Mouse (Mus musculus): ENCODE data around the gene Zgrf1. TPM values are rescaled to one million over a fixed set of nuclear protein-coding genes. Genes with fewer than 3 reads are reported as not detected.

Gene Zgrf1
- polyA plus RNA-seq, 1 experiment from 2014 or later: 8.2 TPM

- H3K4me1 ChIP-seq: no peaks in the 10 kb centered on the region
- ATAC-seq (ENCODE audit: insufficient number of reproducible peaks, low FRiP score, low TSS enrichment, low read depth): no peak
Measured at GRCm38 (mm10) chr3:127529210-127529609, 24.1 kb upstream of the Zgrf1 start.

DNA sequence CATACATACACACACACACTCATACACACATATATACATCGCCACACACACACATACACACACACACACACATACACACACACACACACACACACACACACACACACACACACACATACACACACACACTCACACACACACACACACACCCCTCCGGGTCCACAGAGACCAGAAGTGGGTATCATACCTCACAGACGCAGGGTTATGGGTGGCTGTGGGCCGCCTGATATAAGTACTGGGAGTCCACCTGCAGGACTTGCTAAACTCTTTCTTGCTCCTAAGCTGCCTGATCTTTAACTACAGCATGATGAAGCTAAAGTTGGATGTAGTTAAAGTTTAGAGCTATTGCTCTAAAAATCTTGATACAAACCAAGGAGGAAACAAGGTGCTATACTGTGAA is 23.5 kb upstream of the Zgrf1 start:
- WGBS: 76% methylated on average over 4 of the region's 4 CpGs
- no peak overlapping the region for H3K27ac ChIP-seq (replicated peaks)
- H3K27me3 ChIP-seq: no peaks in the 10 kb centered on the region
- H3K4me3 ChIP-seq (replicated peaks): no peak overlapping the region
- no peak for ATAC-seq (ENCODE audit: insufficient number of reproducible peaks, low FRiP score, low TSS enrichment, low read depth)
- no peaks in the 10 kb centered on the region for H3K4me1 ChIP-seq
- H3K9ac ChIP-seq: no peak overlapping the region
- no peaks in the 10 kb centered on the region for H3K9me3 ChIP-seq (replicated peaks)
- H3K36me3 ChIP-seq: no peaks in the 10 kb centered on the region
- no peak overlapping the region for H3K4me2 ChIP-seq (replicated peaks)

More at GRCm38 (mm10) chr3:127529210-127529609, 24.1 kb upstream of the Zgrf1 start:
- Histone ChIP-seq H3K36me3 (no peaks in the 10 kb centered on the region), H3K9ac (no peak overlapping the region), H3K4me3 (replicated peaks) (no peak overlapping the region), H3K27ac (replicated peaks) (no peak overlapping the region), H3K27me3 (no peaks in the 10 kb centered on the region), H3K4me2 (replicated peaks) (no peak overlapping the region), H3K9me3 (replicated peaks) (no peaks in the 10 kb centered on the region)
- 88% methylated on average over 3 of the region's 3 CpGs for WGBS

GRCm38 (mm10) chr3:127530293-127530692 is 23.0 kb upstream of the Zgrf1 start:
- H3K36me3 ChIP-seq: no peaks in the 10 kb centered on the region
- ATAC-seq (ENCODE audit: insufficient number of reproducible peaks, low FRiP score, low TSS enrichment, low read depth): no peak
- H3K4me1 ChIP-seq: no peaks in the 10 kb centered on the region
- H3K9me3 ChIP-seq (replicated peaks): no peaks in the 10 kb centered on the region
- H3K4me3 ChIP-seq (replicated peaks): no peak overlapping the region
- H3K9ac ChIP-seq: no peak overlapping the region
- H3K27me3 ChIP-seq: no peaks in the 10 kb centered on the region
- WGBS: 13% methylated on average over 4 of the region's 4 CpGs
- no peak overlapping the region for H3K27ac ChIP-seq (replicated peaks)
- no peak overlapping the region for H3K4me2 ChIP-seq (replicated peaks)

- no peaks in the 10 kb centered on the region for H3K4me1 ChIP-seq
- no peaks in the 10 kb centered on the region for H3K27me3 ChIP-seq
- H3K9me3 ChIP-seq (replicated peaks): no peaks in the 10 kb centered on the region
- H3K9ac ChIP-seq: no peak overlapping the region
- no peak for ATAC-seq (ENCODE audit: insufficient number of reproducible peaks, low FRiP score, low TSS enrichment, low read depth)
- H3K4me2 ChIP-seq (replicated peaks): no peak overlapping the region
- H3K36me3 ChIP-seq: peaks cover 28% of the 10 kb centered on the region
- H3K4me3 ChIP-seq (replicated peaks): no peak overlapping the region
- H3K27ac ChIP-seq (replicated peaks): no peak overlapping the region
- WGBS: 62% methylated on average over 6 of the region's 6 CpGs
Measured at GRCm38 (mm10) chr3:127539193-127539592, 14.1 kb upstream of the Zgrf1 start.

- Histone ChIP-seq H3K27me3 (no peaks in the 10 kb centered on the region), H3K27ac (replicated peaks) (no peak overlapping the region), H3K9me3 (replicated peaks) (no peaks in the 10 kb centered on the region), H3K4me3 (replicated peaks) (no peak overlapping the region), H3K9ac (no peak overlapping the region), H3K36me3 (peaks cover 47% of the 10 kb centered on the region), H3K4me1 (no peaks in the 10 kb centered on the region), H3K4me2 (replicated peaks) (no peak overlapping the region)
- WGBS: 83% methylated on average over 4 of the region's 4 CpGs
- ATAC-seq (ENCODE audit: insufficient number of reproducible peaks, low FRiP score, low TSS enrichment, low read depth): no peak
Measured at GRCm38 (mm10) chr3:127543976-127544375, 9.3 kb upstream of the Zgrf1 start.

GRCm38 (mm10) chr3:127544610-127545121 is 8.6 kb upstream of the Zgrf1 start:
- 35% methylated on average over 5 of the region's 5 CpGs for WGBS

DNA sequence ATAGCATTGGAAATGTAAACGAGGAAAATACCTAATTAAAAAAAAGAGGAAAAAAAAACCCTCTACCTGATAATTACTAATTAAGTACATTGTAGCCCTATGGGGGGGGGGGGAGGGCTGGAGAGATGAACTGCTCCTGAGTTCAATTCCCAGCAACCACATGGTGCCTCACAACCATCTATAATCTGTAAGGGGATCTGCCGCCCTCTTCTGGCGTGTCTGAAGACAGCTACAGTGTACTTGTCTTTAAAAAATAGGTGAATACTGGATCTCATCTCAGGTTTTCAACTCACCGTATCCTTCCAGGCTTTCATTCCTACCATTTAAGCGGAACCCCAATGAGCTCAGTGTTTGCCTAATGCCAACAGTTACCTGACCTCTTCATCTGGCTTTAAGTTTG is 5.4 kb upstream of the Zgrf1 start:
- Histone ChIP-seq H3K4me2 (replicated peaks) (no peak overlapping the region), H3K27me3 (no peaks in the 10 kb centered on the region), H3K4me3 (replicated peaks) (no peak overlapping the region), H3K27ac (replicated peaks) (no peak overlapping the region), H3K9me3 (replicated peaks) (no peaks in the 10 kb centered on the region), H3K36me3 (peaks cover 29% of the 10 kb centered on the region), H3K9ac (no peak overlapping the region), H3K4me1 (0 out of 2 replicates have a peak, but pooled peaks cover 3% of the 10 kb centered on the region)
- WGBS: 41% methylated on average over 4 of the region's 5 CpGs
- ATAC-seq (ENCODE audit: insufficient number of reproducible peaks, low FRiP score, low TSS enrichment, low read depth): no peak

More at GRCm38 (mm10) chr3:127544610-127545121, 8.6 kb upstream of the Zgrf1 start:
- Histone ChIP-seq H3K9ac (no peak overlapping the region), H3K4me1 (no peaks in the 10 kb centered on the region), H3K4me3 (replicated peaks) (no peak overlapping the region), H3K27me3 (no peaks in the 10 kb centered on the region), H3K27ac (replicated peaks) (no peak overlapping the region), H3K36me3 (peaks cover 44% of the 10 kb centered on the region), H3K4me2 (replicated peaks) (no peak overlapping the region), H3K9me3 (replicated peaks) (no peaks in the 10 kb centered on the region)
- no peak for ATAC-seq (ENCODE audit: insufficient number of reproducible peaks, low FRiP score, low TSS enrichment, low read depth)

DNA sequence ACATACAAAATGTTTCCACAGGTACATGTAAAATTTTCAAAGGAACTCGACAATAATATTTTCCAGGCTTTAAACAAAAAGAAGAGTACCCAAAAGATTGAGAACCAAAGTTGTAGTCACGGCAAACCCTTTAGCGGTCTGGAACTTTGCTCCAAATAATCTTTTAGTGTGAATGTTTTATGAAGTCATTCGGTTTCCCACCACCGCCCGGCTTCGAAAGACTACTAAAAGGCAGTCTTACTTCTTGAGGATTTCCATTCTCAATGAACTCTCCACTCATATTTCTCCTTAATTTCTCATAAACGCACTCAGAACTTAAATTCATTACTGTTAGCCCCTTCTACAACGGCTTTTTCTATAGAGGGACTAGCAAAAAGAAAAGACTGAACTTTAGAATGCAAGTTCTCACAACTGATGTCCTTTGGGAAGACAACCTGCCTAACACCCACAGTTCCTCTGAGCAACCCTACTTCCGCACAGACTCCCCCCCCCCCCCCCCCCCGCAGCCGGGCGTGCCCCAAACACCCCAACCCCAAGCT is 786 bp upstream of the Zgrf1 start:
- Histone ChIP-seq H3K9ac (no peak overlapping the region), H3K4me2 (replicated peaks) (peak overlapping the region; percentile 74), H3K9me3 (replicated peaks) (no peaks in the 10 kb centered on the region), H3K36me3 (peaks cover 16% of the 10 kb centered on the region), H3K27me3 (no peaks in the 10 kb centered on the region), H3K4me3 (replicated peaks) (peak overlapping the region; percentile 80), H3K4me1 (peaks cover 13% of the 10 kb centered on the region), H3K27ac (replicated peaks) (peak overlapping the region; percentile 94)
- WGBS: 6% methylated on average over 12 of the region's 13 CpGs
- ATAC-seq (ENCODE audit: insufficient number of reproducible peaks, low FRiP score, low TSS enrichment, low read depth): no peak

GRCm38 (mm10) chr3:127553720-127554043 is 393 bp downstream of the Zgrf1 start:
- peaks cover 13% of the 10 kb centered on the region for H3K4me1 ChIP-seq
- under 1% methylated on average over 4 of the region's 4 CpGs for WGBS

DNA sequence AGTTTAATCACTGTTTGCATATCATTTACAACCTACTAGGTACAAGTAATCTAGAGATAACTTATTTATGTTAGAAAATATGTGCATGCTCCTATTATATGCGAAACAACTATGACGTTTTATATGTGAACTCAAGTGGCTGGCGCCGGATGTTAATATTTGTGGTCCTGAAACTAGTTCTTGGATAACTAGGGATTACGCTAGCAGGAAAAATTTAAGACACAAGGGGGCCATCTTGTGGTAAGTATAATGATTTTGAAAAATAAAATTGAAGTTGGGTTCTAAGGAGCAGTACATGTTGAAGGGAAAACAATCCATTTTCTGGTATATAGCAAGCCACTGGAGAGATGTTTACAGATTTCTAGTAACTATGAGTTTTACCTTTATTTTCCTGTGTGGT is 1.4 kb downstream of the Zgrf1 start:
- Histone ChIP-seq H3K4me2 (replicated peaks) (peak overlapping the region; percentile 74; the same call in 1 of the 2 replicates), H3K4me3 (replicated peaks) (peak overlapping the region; percentile 80), H3K36me3 (peaks cover 17% of the 10 kb centered on the region), H3K9ac (no peak overlapping the region), H3K27me3 (no peaks in the 10 kb centered on the region), H3K9me3 (replicated peaks) (no peaks in the 10 kb centered on the region), H3K4me1 (peaks cover 13% of the 10 kb centered on the region), H3K27ac (replicated peaks) (no peak overlapping the region)
- WGBS: 36% methylated on average over 5 of the region's 5 CpGs
- no peak for ATAC-seq (ENCODE audit: insufficient number of reproducible peaks, low FRiP score, low TSS enrichment, low read depth)

More at GRCm38 (mm10) chr3:127553720-127554043, 393 bp downstream of the Zgrf1 start:
- Histone ChIP-seq H3K9me3 (replicated peaks) (no peaks in the 10 kb centered on the region), H3K4me2 (replicated peaks) (peak overlapping the region; percentile 74), H3K27me3 (no peaks in the 10 kb centered on the region), H3K27ac (replicated peaks) (peak overlapping the region; percentile 53; the same call in 1 of the 2 replicates), H3K36me3 (peaks cover 17% of the 10 kb centered on the region), H3K4me3 (replicated peaks) (peak overlapping the region; percentile 80), H3K9ac (peak overlapping the region; percentile 59)
- no peak for ATAC-seq (ENCODE audit: insufficient number of reproducible peaks, low FRiP score, low TSS enrichment, low read depth)

DNA sequence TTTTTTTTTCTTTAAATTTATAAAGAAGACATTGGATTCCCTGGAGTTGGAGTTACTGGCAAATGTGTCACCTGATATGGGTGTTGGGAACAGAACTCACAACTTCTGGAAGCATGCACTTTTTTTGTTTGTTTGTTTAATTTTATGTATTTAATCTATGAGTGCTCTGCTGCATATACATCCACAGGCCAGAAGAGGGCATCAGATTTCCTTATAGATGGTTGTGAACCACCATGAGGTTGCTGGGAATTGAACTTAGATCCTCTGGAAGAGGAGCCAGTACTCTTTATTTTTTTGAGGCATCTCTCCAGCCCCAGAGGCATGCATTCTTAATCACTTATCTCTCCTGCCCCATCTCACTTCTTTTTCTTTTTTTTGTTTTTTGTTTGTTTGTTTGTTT is 4.9 kb downstream of the Zgrf1 start:
- peaks cover 10% of the 10 kb centered on the region for H3K4me1 ChIP-seq
- H3K4me3 ChIP-seq (replicated peaks): no peak overlapping the region
- H3K9ac ChIP-seq: no peak overlapping the region
- ATAC-seq (ENCODE audit: insufficient number of reproducible peaks, low FRiP score, low TSS enrichment, low read depth): no peak
- H3K4me2 ChIP-seq (replicated peaks): no peak overlapping the region
- H3K9me3 ChIP-seq (replicated peaks): no peaks in the 10 kb centered on the region
- H3K36me3 ChIP-seq: peaks cover 37% of the 10 kb centered on the region
- H3K27me3 ChIP-seq: no peaks in the 10 kb centered on the region
- no peak overlapping the region for H3K27ac ChIP-seq (replicated peaks)

DNA sequence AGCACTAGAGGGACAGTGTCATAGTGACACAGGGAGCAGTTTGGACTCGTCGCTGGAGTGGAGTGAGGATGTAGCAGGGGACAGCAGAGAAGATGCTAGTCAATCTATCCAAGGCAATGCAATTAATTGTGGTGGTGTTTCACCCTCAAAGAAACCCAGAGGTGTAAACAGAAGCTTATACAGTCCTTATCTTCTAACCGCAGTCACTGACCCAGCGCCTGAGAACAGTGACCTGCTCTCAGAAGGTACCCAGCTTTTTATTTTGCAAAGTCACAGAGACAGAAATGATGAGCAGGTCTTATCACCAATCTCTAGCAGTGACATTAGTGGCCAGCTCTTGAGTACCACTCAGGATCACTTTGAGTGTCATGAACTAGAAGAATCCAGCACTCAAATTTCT is 9.7 kb downstream of the Zgrf1 start:
- H3K9me3 ChIP-seq (replicated peaks): no peaks in the 10 kb centered on the region
- peaks cover 27% of the 10 kb centered on the region for H3K36me3 ChIP-seq
- no peak overlapping the region for H3K4me3 ChIP-seq (replicated peaks)
- no peak overlapping the region for H3K27ac ChIP-seq (replicated peaks)
- no peak overlapping the region for H3K4me2 ChIP-seq (replicated peaks)
- no peaks in the 10 kb centered on the region for H3K4me1 ChIP-seq
- ATAC-seq (ENCODE audit: insufficient number of reproducible peaks, low FRiP score, low TSS enrichment, low read depth): no peak
- no peaks in the 10 kb centered on the region for H3K27me3 ChIP-seq
- H3K9ac ChIP-seq: no peak overlapping the region
- 89% methylated on average over 4 of the region's 4 CpGs for WGBS

All from embryonic facial prominence, embryonic 15.5 days (tissue).